Mouse (Mus musculus): Measurements from ENCODE around the gene Pigk. TPM values are rescaled to one million over a fixed set of nuclear protein-coding genes. Genes with fewer than 3 reads are reported as not detected.
A peak's percentile ranks its signal among the peaks of the same experiment; 100 is the strongest.

The Pigk gene
- polyA plus RNA-seq, 1 experiment from 2014 or later: 47.2 TPM

DNA sequence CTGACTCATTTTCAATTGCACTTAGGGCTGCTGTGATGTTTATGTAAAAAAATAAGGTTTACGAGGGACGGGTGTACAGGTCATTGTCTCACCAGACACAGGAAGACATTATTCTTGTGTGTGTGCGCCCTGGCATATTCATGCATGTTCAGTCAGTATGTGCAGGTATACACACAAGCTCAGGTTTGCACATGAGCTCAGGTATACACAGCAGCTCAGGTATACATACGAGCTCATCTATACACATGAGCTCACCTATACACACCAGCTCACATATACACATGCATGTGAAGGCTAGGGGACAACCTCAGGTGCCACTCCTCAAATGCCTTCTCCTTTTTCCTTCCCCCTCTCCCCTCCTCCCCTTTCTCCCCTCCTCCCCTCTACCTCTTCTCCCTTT lies 147.6 kb downstream of the Pigk start:
- Histone ChIP-seq H3K4me1 (peaks cover 18% of the 10 kb centered on the region), H3K4me2 (no peak overlapping the region), H3K27me3 (replicated peaks) (0 out of 2 replicates have a peak, but pooled peaks cover 3% of the 10 kb centered on the region), H3K9me3 (replicated peaks) (no peaks in the 10 kb centered on the region), H3K27ac (replicated peaks) (no peak overlapping the region), H3K4me3 (replicated peaks) (no peak overlapping the region), H3K9ac (replicated peaks) (no peak overlapping the region), H3K36me3 (no peaks in the 10 kb centered on the region)
- no peak for ATAC-seq (ENCODE audit: low FRiP score)
- 86% methylated on average over 4 of the region's 4 CpGs for WGBS

DNA sequence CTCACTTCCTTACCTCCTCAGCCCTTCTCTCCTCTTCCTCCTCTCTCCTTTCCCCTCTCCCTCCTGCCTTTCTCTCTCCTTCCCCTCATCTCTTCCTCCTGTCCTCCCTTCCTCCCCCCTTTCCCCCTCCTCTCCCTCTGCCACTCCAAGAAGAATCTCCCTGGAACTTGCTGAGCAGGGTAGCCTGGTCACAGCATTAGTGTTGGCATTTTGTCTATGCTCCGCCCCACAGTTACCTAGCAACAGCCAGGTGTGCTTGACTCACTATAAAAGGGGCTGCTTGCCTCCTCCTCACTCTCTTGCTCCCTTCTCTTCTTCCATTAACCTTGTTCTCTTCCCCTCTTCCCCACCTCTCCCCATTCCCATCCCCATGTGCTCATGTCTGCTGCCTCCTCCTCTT lies 148.1 kb downstream of the Pigk start:
- no peak overlapping the region for H3K4me2 ChIP-seq
- no peak overlapping the region for H3K27ac ChIP-seq (replicated peaks)
- peaks cover 23% of the 10 kb centered on the region for H3K4me1 ChIP-seq
- no peaks in the 10 kb centered on the region for H3K9me3 ChIP-seq (replicated peaks)
- 0 out of 2 replicates have a peak, but pooled peaks cover 3% of the 10 kb centered on the region for H3K27me3 ChIP-seq (replicated peaks)
- 81% methylated on average over 1 of the region's 1 CpGs for WGBS
- no peak overlapping the region for H3K9ac ChIP-seq (replicated peaks)
- H3K4me3 ChIP-seq (replicated peaks): no peak overlapping the region
- ATAC-seq (ENCODE audit: low FRiP score): no peak
- H3K36me3 ChIP-seq: no peaks in the 10 kb centered on the region

DNA sequence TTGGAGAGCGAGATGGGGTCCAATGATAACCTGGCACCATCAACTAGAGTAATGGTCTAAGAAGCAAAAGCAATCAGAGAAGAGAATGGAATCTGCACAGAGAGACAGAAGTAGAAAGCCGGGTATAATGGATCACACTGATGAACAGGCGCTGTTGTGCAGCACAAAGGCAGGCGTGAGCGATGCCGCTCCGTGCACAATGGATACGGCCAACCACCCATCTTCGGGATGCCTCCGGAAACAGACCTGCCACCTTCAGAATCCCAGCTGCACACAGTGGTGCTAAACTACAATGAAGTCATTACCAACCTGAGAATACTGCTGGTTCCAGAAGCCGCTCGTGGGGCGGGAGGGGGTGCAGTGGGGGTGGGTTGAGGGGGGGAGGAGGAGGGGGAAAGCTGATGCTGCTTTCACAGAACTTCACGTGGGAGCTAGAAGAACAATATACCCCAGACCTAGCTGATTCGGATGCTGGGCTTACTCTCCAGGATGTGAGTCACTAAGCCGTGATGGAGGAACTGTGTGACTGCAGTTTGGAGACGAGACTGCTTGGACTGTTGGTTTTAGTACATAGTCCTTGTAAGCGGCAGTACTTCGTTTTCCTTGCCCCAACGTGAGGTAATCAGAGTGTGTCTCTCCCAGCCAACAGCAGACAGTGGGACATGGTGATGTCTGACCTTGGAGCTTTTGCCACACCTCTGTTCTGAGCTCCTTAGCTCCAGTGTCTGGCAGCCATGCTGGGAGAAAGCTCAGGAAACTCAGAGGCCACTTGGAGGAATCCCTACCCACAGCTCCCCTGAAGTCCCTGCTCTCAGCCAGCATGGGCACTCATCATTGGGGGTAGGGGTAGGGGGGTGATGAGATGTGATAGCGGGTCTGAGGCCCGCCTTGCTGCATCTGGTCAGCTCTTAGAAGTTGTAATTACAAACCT lies 152.4 kb downstream of the Pigk start:
- H3K9me3 ChIP-seq (replicated peaks): no peaks in the 10 kb centered on the region
- peak; percentile 79 for ATAC-seq (ENCODE audit: low FRiP score)
- 34% methylated on average over 22 of the region's 22 CpGs for WGBS
- H3K4me1 ChIP-seq: peaks cover 23% of the 10 kb centered on the region
- no peaks in the 10 kb centered on the region for H3K36me3 ChIP-seq
- peak overlapping the region; percentile 54 for H3K27ac ChIP-seq (replicated peaks)
- 0 out of 2 replicates have a peak, but pooled peaks cover 3% of the 10 kb centered on the region for H3K27me3 ChIP-seq (replicated peaks)
- H3K4me2 ChIP-seq: peak overlapping the region; percentile 47
- no peak overlapping the region for H3K9ac ChIP-seq (replicated peaks)
- H3K4me3 ChIP-seq (replicated peaks): no peak overlapping the region

- H3K4me2 ChIP-seq: no peak overlapping the region
- H3K9ac ChIP-seq (replicated peaks): no peak overlapping the region
- ATAC-seq (ENCODE audit: low FRiP score): no peak
Observed at GRCm38 (mm10) chr3:152867654-152868525, 154.0 kb downstream of the Pigk start.

GRCm38 (mm10) chr3:152872054-152872453 lies 158.2 kb downstream of the Pigk start:
- WGBS: 38% methylated on average over 12 of the region's 12 CpGs
- Histone ChIP-seq H3K4me2 (no peak overlapping the region), H3K9ac (replicated peaks) (no peak overlapping the region), H3K27ac (replicated peaks) (0 out of 2 replicates have a peak overlapping the region, but pooled peaks have one; percentile 2), H3K9me3 (replicated peaks) (no peaks in the 10 kb centered on the region), H3K27me3 (replicated peaks) (0 out of 2 replicates have a peak, but pooled peaks cover 3% of the 10 kb centered on the region), H3K36me3 (no peaks in the 10 kb centered on the region), H3K4me1 (peaks cover 27% of the 10 kb centered on the region), H3K4me3 (replicated peaks) (no peak overlapping the region)
- no peak for ATAC-seq (ENCODE audit: low FRiP score)

More at GRCm38 (mm10) chr3:152867654-152868525, 154.0 kb downstream of the Pigk start:
- H3K27ac ChIP-seq (replicated peaks): no peak overlapping the region
- no peak overlapping the region for H3K4me3 ChIP-seq (replicated peaks)
- 0 out of 2 replicates have a peak, but pooled peaks cover 3% of the 10 kb centered on the region for H3K27me3 ChIP-seq (replicated peaks)
- 46% methylated on average over 12 of the region's 12 CpGs for WGBS
- peaks cover 34% of the 10 kb centered on the region for H3K4me1 ChIP-seq
- no peaks in the 10 kb centered on the region for H3K36me3 ChIP-seq
- no peaks in the 10 kb centered on the region for H3K9me3 ChIP-seq (replicated peaks)

- Histone ChIP-seq H3K36me3 (no peaks in the 10 kb centered on the region), H3K9ac (replicated peaks) (no peak overlapping the region; the same call in 1 of the 2 replicates), H3K4me1 (peaks cover 27% of the 10 kb centered on the region), H3K27ac (replicated peaks) (0 out of 2 replicates have a peak overlapping the region, but pooled peaks have one; percentile 2), H3K4me3 (replicated peaks) (no peak overlapping the region), H3K4me2 (no peak overlapping the region), H3K9me3 (replicated peaks) (no peaks in the 10 kb centered on the region), H3K27me3 (replicated peaks) (0 out of 2 replicates have a peak, but pooled peaks cover 3% of the 10 kb centered on the region)
- no peak for ATAC-seq (ENCODE audit: low FRiP score)
- WGBS: 27% methylated on average over 6 of the region's 6 CpGs
Observed at GRCm38 (mm10) chr3:152872596-152872995, 158.7 kb downstream of the Pigk start.

- H3K9ac ChIP-seq (replicated peaks): no peak overlapping the region
- no peak overlapping the region for H3K27ac ChIP-seq (replicated peaks)
- no peaks in the 10 kb centered on the region for H3K9me3 ChIP-seq (replicated peaks)
- no peaks in the 10 kb centered on the region for H3K36me3 ChIP-seq
- WGBS: 67% methylated on average over 17 of the region's 17 CpGs
- no peak overlapping the region for H3K4me2 ChIP-seq
- H3K27me3 ChIP-seq (replicated peaks): 0 out of 2 replicates have a peak, but pooled peaks cover 3% of the 10 kb centered on the region
- no peak for ATAC-seq (ENCODE audit: low FRiP score)
- peaks cover 27% of the 10 kb centered on the region for H3K4me1 ChIP-seq
- H3K4me3 ChIP-seq (replicated peaks): no peak overlapping the region
Observed at GRCm38 (mm10) chr3:152874431-152875355, 160.8 kb downstream of the Pigk start.

GRCm38 (mm10) chr3:152875723-152876290 lies 161.9 kb downstream of the Pigk start:
- 89% methylated on average over 6 of the region's 6 CpGs for WGBS
- no peaks in the 10 kb centered on the region for H3K36me3 ChIP-seq
- no peak overlapping the region for H3K4me3 ChIP-seq (replicated peaks)
- H3K27me3 ChIP-seq (replicated peaks): 0 out of 2 replicates have a peak, but pooled peaks cover under 1% of the 10 kb centered on the region
- no peak overlapping the region for H3K27ac ChIP-seq (replicated peaks)
- H3K9me3 ChIP-seq (replicated peaks): no peaks in the 10 kb centered on the region
- H3K4me1 ChIP-seq: peaks cover 35% of the 10 kb centered on the region
- no peak overlapping the region for H3K9ac ChIP-seq (replicated peaks)
- ATAC-seq (ENCODE audit: low FRiP score): no peak
- H3K4me2 ChIP-seq: no peak overlapping the region

GRCm38 (mm10) chr3:152880121-152880835 lies 166.4 kb downstream of the Pigk start:
- H3K27ac ChIP-seq (replicated peaks): no peak overlapping the region
- WGBS: 46% methylated on average over 15 of the region's 15 CpGs
- no peak for ATAC-seq (ENCODE audit: low FRiP score)

DNA sequence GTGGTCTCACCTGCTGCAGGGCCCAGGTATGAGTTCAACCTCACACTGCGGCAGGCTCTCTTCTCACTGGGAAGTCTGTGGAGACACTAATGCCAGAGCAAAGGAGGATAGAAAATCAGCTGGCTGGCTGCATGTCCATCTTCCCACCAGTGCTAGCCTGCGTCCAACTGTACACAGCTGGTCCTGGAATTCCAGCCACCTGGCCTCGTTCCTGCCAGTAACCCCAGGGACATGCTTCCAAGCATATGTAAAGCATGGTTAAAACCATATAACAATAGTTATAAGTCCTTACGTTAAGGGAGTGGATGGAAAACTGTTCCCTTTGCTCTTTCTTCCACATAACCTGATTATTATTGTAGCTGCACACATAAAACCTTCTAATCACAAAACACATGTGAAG lies 167.8 kb downstream of the Pigk start:
- H3K4me2 ChIP-seq: no peak overlapping the region
- H3K36me3 ChIP-seq: no peaks in the 10 kb centered on the region
- 64% methylated on average over 4 of the region's 4 CpGs for WGBS
- H3K27ac ChIP-seq (replicated peaks): no peak overlapping the region
- no peak overlapping the region for H3K9ac ChIP-seq (replicated peaks)
- no peaks in the 10 kb centered on the region for H3K9me3 ChIP-seq (replicated peaks)
- H3K4me3 ChIP-seq (replicated peaks): no peak overlapping the region
- no peak for ATAC-seq (ENCODE audit: low FRiP score)
- peaks cover 14% of the 10 kb centered on the region for H3K4me1 ChIP-seq
- no peaks in the 10 kb centered on the region for H3K27me3 ChIP-seq (replicated peaks)

More at GRCm38 (mm10) chr3:152880121-152880835, 166.4 kb downstream of the Pigk start:
- no peaks in the 10 kb centered on the region for H3K9me3 ChIP-seq (replicated peaks)
- no peak overlapping the region for H3K4me2 ChIP-seq
- H3K4me3 ChIP-seq (replicated peaks): no peak overlapping the region
- no peaks in the 10 kb centered on the region for H3K27me3 ChIP-seq (replicated peaks)
- peaks cover 14% of the 10 kb centered on the region for H3K4me1 ChIP-seq
- no peak overlapping the region for H3K9ac ChIP-seq (replicated peaks)
- no peaks in the 10 kb centered on the region for H3K36me3 ChIP-seq

All from neural tube, embryonic 15.5 days (tissue).